Mouse (Mus musculus) cortical plate, adult 2 months (tissue): ENCODE data around the gene Mgll. TPM values are rescaled to one million over a fixed set of nuclear protein-coding genes. Genes with fewer than 3 reads are reported as not detected.
A peak's percentile ranks its signal among the peaks of the same experiment; 100 is the strongest.

Experiments used
- H3K27ac ChIP-seq: fragments of 200-500 bp; 2 replicates; pipeline ENCODE4 v1.5.1; 2012; ENCODE audit warnings: low read length, control low read depth, inconsistent platforms; ENCODE audit not compliant: insufficient read depth
- H3K4me1 ChIP-seq: fragments of 200-500 bp; 2 replicates; pipeline ENCODE4 v1.6.1; 2011; ENCODE audit warnings: low read length; ENCODE audit not compliant: control insufficient read depth, insufficient read depth
- H3K4me3 ChIP-seq: fragments of 200-500 bp; 2 replicates; pipeline ENCODE4 v1.5.1; 2011; ENCODE audit warnings: mild to moderate bottlenecking, low read length, control low read depth; ENCODE audit not compliant: insufficient read depth
- CTCF ChIP-seq: fragments of 200-500 bp; IDR thresholded peaks from 2 replicates; pipeline ENCODE4 v1.5.1; 2011; ENCODE audit warnings: mild to moderate bottlenecking, control low read depth, low read length; ENCODE audit not compliant: insufficient read depth; ENCODE audit errors: extremely low read depth
- POLR2A ChIP-seq: fragments of 200-500 bp; IDR thresholded peaks from 2 replicates; pipeline ENCODE4 v1.6.1; 2011; ENCODE audit warnings: mild to moderate bottlenecking, low read length, control low read depth; ENCODE audit not compliant: insufficient read depth; ENCODE audit errors: extremely low read depth
- polyA plus RNA-seq: library from polyadenylated mRNA; depleted of rRNA; stranded (reverse); fragments of >200 nt; gene quantifications from 2 replicates; pipeline ENCODE4 v1.2.3, GENCODE M21; 2012

The Mgll gene
- polyA plus RNA-seq, 1 experiment = 220 TPM

GRCm38 (mm10) chr6:88727490-88727889, 3.3 kb downstream of the Mgll start:
- no peak overlapping the region for H3K27ac ChIP-seq
- peak overlapping the region; percentile 99; the same call in 1 of the 2 replicates for H3K4me3 ChIP-seq
- peaks cover 19% of the 10 kb centered on the region for H3K4me1 ChIP-seq
- TF ChIP-seq POLR2A (no peak), CTCF (no peak)

- no peak for TF ChIP-seq CTCF
- no peak overlapping the region for H3K4me3 ChIP-seq
Measured at GRCm38 (mm10) chr6:88728054-88728453, 3.8 kb downstream of the Mgll start.

DNA sequence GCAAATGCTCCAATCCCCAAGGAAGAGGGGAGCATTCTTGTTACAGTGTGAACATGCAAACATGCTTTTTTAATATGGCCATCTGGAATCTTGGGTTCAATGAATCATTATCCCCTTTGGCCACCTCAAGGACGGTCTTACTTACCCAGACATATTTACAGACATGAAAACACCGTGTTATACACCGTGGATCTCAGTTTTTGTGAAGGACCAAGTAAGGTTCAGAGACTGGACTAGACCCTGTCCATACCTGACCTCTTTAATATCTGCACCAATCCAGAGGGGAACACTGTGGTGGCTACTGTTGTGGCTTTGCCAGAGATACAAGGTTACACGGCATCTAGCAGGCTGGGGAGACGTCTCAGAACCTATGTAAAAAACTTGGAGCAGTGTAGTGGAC, 4.3 kb downstream of the Mgll start:
- no peak for TF ChIP-seq CTCF
- no peak for TF ChIP-seq POLR2A
- H3K27ac ChIP-seq = no peak overlapping the region
- H3K4me3 ChIP-seq = no peak overlapping the region
- peaks cover 20% of the 10 kb centered on the region for H3K4me1 ChIP-seq

More at GRCm38 (mm10) chr6:88728054-88728453, 3.8 kb downstream of the Mgll start:
- H3K4me1 ChIP-seq = peaks cover 19% of the 10 kb centered on the region
- H3K27ac ChIP-seq = no peak overlapping the region

DNA sequence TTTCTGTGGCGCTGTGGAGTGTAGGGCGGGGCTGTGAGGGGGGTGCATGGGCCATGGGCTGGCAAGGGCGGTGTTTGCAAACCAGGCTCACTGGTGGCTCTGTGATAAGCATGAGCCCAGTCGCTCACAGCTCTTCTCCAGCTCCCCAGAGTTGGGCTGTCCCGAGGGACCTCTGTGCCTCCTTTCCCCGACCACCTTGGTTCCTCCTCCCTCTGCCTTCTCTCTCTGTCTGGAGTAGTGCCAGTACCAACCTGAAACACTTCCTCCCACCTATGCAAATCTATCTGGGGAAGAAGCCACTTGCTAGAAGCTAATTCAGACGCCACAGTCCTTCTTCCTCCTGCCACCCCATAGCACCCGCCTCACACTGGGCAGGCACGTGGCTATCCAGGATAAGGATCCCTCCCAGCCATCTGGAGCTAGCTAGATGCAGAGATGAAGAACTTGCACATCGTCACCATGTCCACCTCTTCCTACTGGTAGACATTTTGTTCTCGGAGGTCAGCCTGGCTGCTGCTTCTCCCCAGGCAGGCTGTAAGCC, 7.1 kb downstream of the Mgll start:
- peaks cover 21% of the 10 kb centered on the region for H3K4me1 ChIP-seq
- TF ChIP-seq POLR2A (no peak), CTCF (no peak)
- no peak overlapping the region for H3K4me3 ChIP-seq
- H3K27ac ChIP-seq = peak overlapping the region; percentile 5; the same call in 1 of the 2 replicates

- no peak for TF ChIP-seq CTCF
- no peak for TF ChIP-seq POLR2A
- Histone ChIP-seq H3K4me3 (no peak overlapping the region), H3K4me1 (peaks cover 21% of the 10 kb centered on the region), H3K27ac (peak overlapping the region; percentile 5)
Measured at GRCm38 (mm10) chr6:88731991-88732390, 7.8 kb downstream of the Mgll start.

GRCm38 (mm10) chr6:88732643-88733613, 8.7 kb downstream of the Mgll start:
- H3K27ac ChIP-seq = peak overlapping the region; percentile 5; the same call in 1 of the 2 replicates
- H3K4me3 ChIP-seq = no peak overlapping the region

GRCm38 (mm10) chr6:88736337-88736736, 12.1 kb downstream of the Mgll start:
- H3K4me3 ChIP-seq = no peak overlapping the region
- H3K4me1 ChIP-seq = peaks cover 18% of the 10 kb centered on the region
- H3K27ac ChIP-seq = 0 out of 2 replicates have a peak overlapping the region, but pooled peaks have one; percentile 16
- TF ChIP-seq POLR2A (no peak), CTCF (no peak)

More at GRCm38 (mm10) chr6:88732643-88733613, 8.7 kb downstream of the Mgll start:
- peaks cover 20% of the 10 kb centered on the region for H3K4me1 ChIP-seq
- TF ChIP-seq POLR2A (no peak), CTCF (no peak)

GRCm38 (mm10) chr6:88736741-88737508, 12.7 kb downstream of the Mgll start:
- TF ChIP-seq CTCF (no peak), POLR2A (no peak)
- H3K4me1 ChIP-seq = peaks cover 16% of the 10 kb centered on the region
- H3K27ac ChIP-seq = no peak overlapping the region
- H3K4me3 ChIP-seq = no peak overlapping the region

GRCm38 (mm10) chr6:88737509-88737888, 13.3 kb downstream of the Mgll start:
- TF ChIP-seq CTCF (no peak), POLR2A (no peak)
- no peak overlapping the region for H3K27ac ChIP-seq
- peaks cover 13% of the 10 kb centered on the region for H3K4me1 ChIP-seq

More at GRCm38 (mm10) chr6:88737509-88737888, 13.3 kb downstream of the Mgll start:
- no peak overlapping the region for H3K4me3 ChIP-seq
